Mouse (Mus musculus) myocyte (in vitro differentiated cells): Measurements from ENCODE around the gene A130010J15Rik. TPM values are rescaled to one million over a fixed set of nuclear protein-coding genes. Genes with fewer than 3 reads are reported as not detected.

Experiments used
- H3K27me3 ChIP-seq: one replicate; pipeline ENCODE4 v1.6.1; 2011; ENCODE audit not compliant: control insufficient read depth, insufficient read depth, insufficient read length
- H3K36me3 ChIP-seq: one replicate; pipeline ENCODE4 v1.6.1; 2011; ENCODE audit not compliant: control insufficient read depth, insufficient read depth
- H3K4me2 ChIP-seq: one replicate; pipeline ENCODE4 v1.6.1; 2011; ENCODE audit warnings: low read depth, control low read depth
- H3K4me3 ChIP-seq: one replicate; pipeline ENCODE4 v1.5.1; 2011; ENCODE audit warnings: mild to moderate bottlenecking, control low read depth, moderate library complexity
- H3K79me2 ChIP-seq: one replicate; pipeline ENCODE4 v1.6.1; 2011; ENCODE audit not compliant: control insufficient read depth, insufficient read depth
- H3ac ChIP-seq: one replicate; pipeline ENCODE4 v1.6.1; 2011; ENCODE audit not compliant: control insufficient read depth, insufficient read length
- CEBPB ChIP-seq: IDR thresholded peaks from 2 replicates; pipeline ENCODE4 v1.6.1; 2011; ENCODE audit warnings: mild to moderate bottlenecking, moderate library complexity; ENCODE audit not compliant: poor library complexity, insufficient read depth, severe bottlenecking
- E2F4 ChIP-seq: IDR thresholded peaks from one replicate; pipeline ENCODE4 v1.6.1; 2011; ENCODE audit warnings: mild to moderate bottlenecking, control low read depth, moderate library complexity; ENCODE audit not compliant: insufficient read depth
- MAX ChIP-seq: IDR thresholded peaks from one replicate; pipeline ENCODE4 v1.6.1; 2011; ENCODE audit warnings: low read depth, mild to moderate bottlenecking, control low read depth
- MYOD1 ChIP-seq, 3 experiments: IDR thresholded peaks; one replicate each; pipeline ENCODE4 v1.6.1; 2011; ENCODE audit warnings: control low read depth in 2 of 3, low read depth in 2 of 3, mild to moderate bottlenecking in 2 of 3, moderate library complexity in 1 of 3; ENCODE audit not compliant: insufficient read length in 2 of 3, control insufficient read depth in 1 of 3
- MYOG ChIP-seq, 3 experiments: IDR thresholded peaks; one replicate each; pipeline ENCODE4 v1.6.1; 2011; ENCODE audit warnings: control low read depth in 2 of 3, low read depth in 2 of 3, mild to moderate bottlenecking in 2 of 3; ENCODE audit not compliant: insufficient read length in 2 of 3, control insufficient read depth in 1 of 3, insufficient read depth in 1 of 3
- POLR2A ChIP-seq: IDR thresholded peaks from one replicate; pipeline ENCODE4 v1.6.1; 2011; ENCODE audit warnings: low read depth, mild to moderate bottlenecking, control low read depth, moderate library complexity; ENCODE audit not compliant: insufficient read length
- POLR2AphosphoS2 ChIP-seq: IDR thresholded peaks from one replicate; pipeline ENCODE4 v1.6.1; 2011; ENCODE audit warnings: low read depth, control low read depth; ENCODE audit not compliant: insufficient read length
- REST ChIP-seq: IDR thresholded peaks from one replicate; pipeline ENCODE4 v1.6.1; 2011; ENCODE audit warnings: mild to moderate bottlenecking, control low read depth, moderate library complexity; ENCODE audit not compliant: insufficient read depth, insufficient read length
- SRF ChIP-seq: IDR thresholded peaks from one replicate; pipeline ENCODE4 v1.6.1; 2011; ENCODE audit warnings: low read depth; ENCODE audit not compliant: control insufficient read depth, insufficient read length
- TCF12 ChIP-seq: IDR thresholded peaks from one replicate; pipeline ENCODE4 v1.6.1; 2011; ENCODE audit warnings: mild to moderate bottlenecking, control low read depth; ENCODE audit not compliant: poor library complexity, insufficient read depth, severe bottlenecking
- TCF3 ChIP-seq: IDR thresholded peaks from one replicate; pipeline ENCODE4 v1.6.1; 2011; ENCODE audit warnings: low read depth, control low read depth; ENCODE audit not compliant: insufficient read length
- USF1 ChIP-seq: IDR thresholded peaks from one replicate; pipeline ENCODE4 v1.6.1; 2011; ENCODE audit warnings: low read depth, mild to moderate bottlenecking, control low read depth, moderate library complexity
- polyA plus RNA-seq: library from polyadenylated mRNA; unstranded; fragments of >200 nt; fragmentation: generic; extraction: Trizol; gene quantifications from one replicate; pipeline ENCODE4 v1.2.1, GENCODE M21; 2012; ENCODE audit warnings: missing spikeins

Gene A130010J15Rik
- polyA plus RNA-seq, 1 experiment: 5.1 TPM

- Histone ChIP-seq H3K4me3 (no peak overlapping the region), H3K27me3 (no peaks in the 10 kb centered on the region), H3K36me3 (no peaks in the 10 kb centered on the region), H3ac (no peak overlapping the region), H3K79me2 (no peaks in the 10 kb centered on the region), H3K4me2 (peak overlapping the region; percentile 15)
- no peak for TF ChIP-seq REST
- TF ChIP-seq TCF12: no peak
- no peak for TF ChIP-seq MYOG (IDR thresholded peaks at IDR 0.05; ENCODE audit: control insufficient read depth in 1 of 3, insufficient read depth in 1 of 3, insufficient read length in 2 of 3, low read depth in 2 of 3)
- no peak for TF ChIP-seq USF1
- no peak for TF ChIP-seq POLR2A
- TF ChIP-seq TCF3: no peak
- no peak for TF ChIP-seq CEBPB
- TF ChIP-seq MAX: no peak
- no peak for TF ChIP-seq MYOD1 (IDR thresholded peaks at IDR 0.05; ENCODE audit: control insufficient read depth in 1 of 3, insufficient read length in 2 of 3, low read depth in 2 of 3)
- TF ChIP-seq POLR2AphosphoS2: no peak
- TF ChIP-seq E2F4: no peak
- no peak for TF ChIP-seq SRF
Measured at GRCm38 (mm10) chr1:193226724-193227522, 59.1 kb downstream of the A130010J15Rik start.

Other genes starting within 250 kb of the A130010J15Rik start
- not detected for gene Syt14, start 132.3 kb upstream of the A130010J15Rik start, polyA plus RNA-seq
- gene Diexf, start 37.8 kb upstream of the A130010J15Rik start, polyA plus RNA-seq: 13.3 TPM
- 0.73 TPM for gene Irf6, start 14.9 kb upstream of the A130010J15Rik start, polyA plus RNA-seq
- gene Traf3ip3, start 33.7 kb downstream of the A130010J15Rik start, polyA plus RNA-seq: 11.5 TPM
- 15.5 TPM for gene Lamb3, start 39.7 kb downstream of the A130010J15Rik start, polyA plus RNA-seq
- 2.7 TPM for gene Hsd11b1, start 96.0 kb downstream of the A130010J15Rik start, polyA plus RNA-seq
- 206 TPM for gene G0s2, start 105.2 kb downstream of the A130010J15Rik start, polyA plus RNA-seq
- gene Camk1g, start 202.3 kb downstream of the A130010J15Rik start, polyA plus RNA-seq: 4.1 TPM